Mouse (Mus musculus) layer of hippocampus, postnatal 36 days (tissue): ENCODE data around the gene Ciita. TPM values are rescaled to one million over a fixed set of nuclear protein-coding genes. Genes with fewer than 3 reads are reported as not detected.

Experiments used
- DNase-seq, 2 experiments: peaks; one replicate each; pipeline ENCODE4 v3.0.0; 2022
- total RNA-seq, 2 experiments: library from RNA; stranded (reverse); gene quantifications; 2 replicates each; pipeline ENCODE4 v1.2.3; 2021

Ciita gene
- total RNA-seq, 2 experiments from 2014 or later, result 0.10 TPM; not detected in 1

- peak; percentile 58 to 77 for DNase-seq
These were observed 41.2 kb downstream of the Ciita start for GRCm38 (mm10) chr16:10520908-10521614.

- peak; percentile 59 to 64 for DNase-seq
These were observed 43.0 kb downstream of the Ciita start for GRCm38 (mm10) chr16:10522811-10523210.

GRCm38 (mm10) chr16:10523650-10524049 lies 43.8 kb downstream of the Ciita start:
- DNase-seq, result no peak

GRCm38 (mm10) chr16:10524866-10525609 lies 45.2 kb downstream of the Ciita start:
- no peak for DNase-seq

- no peak for DNase-seq
These were observed 45.7 kb downstream of the Ciita start for GRCm38 (mm10) chr16:10525610-10525980.

GRCm38 (mm10) chr16:10527046-10527644 lies 47.3 kb downstream of the Ciita start:
- DNase-seq, result peak in 1 of 2 experiments; percentile 38

- no peak for DNase-seq
These were observed 48.5 kb downstream of the Ciita start for GRCm38 (mm10) chr16:10528382-10528781.

- DNase-seq, result no peak
These were observed 50.3 kb downstream of the Ciita start for GRCm38 (mm10) chr16:10530179-10530578.

- no peak for DNase-seq
These were observed 53.9 kb downstream of the Ciita start for GRCm38 (mm10) chr16:10533781-10534180.

- no peak for DNase-seq
These were observed 54.7 kb downstream of the Ciita start for GRCm38 (mm10) chr16:10534567-10534966.

- no peak for DNase-seq
These were observed 56.5 kb downstream of the Ciita start for GRCm38 (mm10) chr16:10536323-10536722.

GRCm38 (mm10) chr16:10536961-10537360 lies 57.1 kb downstream of the Ciita start:
- DNase-seq, result no peak

GRCm38 (mm10) chr16:10540763-10541597 lies 61.1 kb downstream of the Ciita start:
- DNase-seq, result no peak

- no peak for DNase-seq
These were observed 61.7 kb downstream of the Ciita start for GRCm38 (mm10) chr16:10541598-10541930.

- peak in 1 of 2 experiments; percentile 37 for DNase-seq
These were observed 62.4 kb downstream of the Ciita start for GRCm38 (mm10) chr16:10542266-10542665.

- peak; percentile 91 to 95 for DNase-seq
These were observed 63.0 kb downstream of the Ciita start, which contains the start of gene Dexi for GRCm38 (mm10) chr16:10542698-10543365. TSS of gene Dexi (minus strand) at chr16:10543054.

GRCm38 (mm10) chr16:10544995-10545622 lies 65.2 kb downstream of the Ciita start, which contains the start of gene Clec16a:
TSS of gene Clec16a (plus strand) at chr16:10545339.
- DNase-seq, result peak; percentile 95 to 96

- DNase-seq, result no peak
These were observed 67.0 kb downstream of the Ciita start for GRCm38 (mm10) chr16:10546865-10547264.

GRCm38 (mm10) chr16:10548938-10549337 lies 69.1 kb downstream of the Ciita start:
- DNase-seq, result no peak

- peak; percentile 57 to 63 for DNase-seq
These were observed 69.7 kb downstream of the Ciita start for GRCm38 (mm10) chr16:10549600-10549999.

GRCm38 (mm10) chr16:10551592-10551991 lies 71.7 kb downstream of the Ciita start:
- DNase-seq, result no peak
